In genomic region chr17:27909622-27910500, GRCm38 (mm10) we compare ENCODE assay signal across 8 mouse cellular contexts. TPM values are rescaled to one million over a fixed set of nuclear protein-coding genes. Genes with fewer than 3 reads are reported as not detected.
DNase-seq lines count a peak whose midpoint lies in the region; ATAC-seq and TF ChIP-seq lines count a peak whose summit lies in the region.

TSS of gene Taf11 (minus strand) at chr17:27909844.

- TF ChIP-seq CTCF in C2C12 (IDR thresholded peaks at IDR 0.05; ENCODE audit: control insufficient read depth, insufficient read depth, insufficient read length), result no peak
- TF ChIP-seq CTCF in cortical plate, adult 2 months (IDR thresholded peaks at IDR 0.05; ENCODE audit: extremely low read depth, insufficient read depth, low read length), result no peak

- peak; percentile 56 for ATAC-seq in activated CD4-positive, CD25-positive, alpha-beta regulatory T cell, adult 4 months
- ATAC-seq in inflammation-experienced regulatory T-cells, adult 6 months, result peak; percentile 51
- peak; percentile 50 for ATAC-seq in limb, embryonic 12.5 days (ENCODE audit: insufficient number of reproducible peaks, insufficient read depth, low FRiP score, low TSS enrichment, low read depth)
- peak; percentile 56 for ATAC-seq in midbrain, embryonic 16.5 days

- WGBS in limb, embryonic 12.5 days, result 1% methylated on average over 49 of the region's 53 CpGs
- 1% methylated on average over 53 of the region's 53 CpGs for WGBS in midbrain, embryonic 16.5 days

- H3K9ac ChIP-seq in limb, embryonic 12.5 days (replicated peaks), result peak within 1 kb of the TSS; percentile 87
- H3K9ac ChIP-seq in midbrain, embryonic 16.5 days (ENCODE audit: low read depth, low read length), result peak within 1 kb of the TSS; percentile 88

- peaks cover 2% of the 10 kb centered on the region for H3K4me1 ChIP-seq in cortical plate, adult 2 months (ENCODE audit: control insufficient read depth, insufficient read depth, low read length)
- peaks cover 31% of the 10 kb centered on the region for H3K4me1 ChIP-seq in limb, embryonic 12.5 days (replicated peaks)
- peaks cover 33% of the 10 kb centered on the region for H3K4me1 ChIP-seq in midbrain, embryonic 16.5 days (ENCODE audit: control insufficient read depth, insufficient read depth, low read length)

- H3K79me2 ChIP-seq in C2C12 (ENCODE audit: control insufficient read depth, insufficient read depth), result peaks cover 65% of the 10 kb centered on the region

- TF ChIP-seq POLR2A in cortical plate, adult 2 months (IDR thresholded peaks at IDR 0.05; ENCODE audit: extremely low read depth, insufficient read depth, low read length), result no peak

- peaks cover 8% of the 10 kb centered on the region for H3K36me3 ChIP-seq in C2C12 (ENCODE audit: control insufficient read depth, insufficient read depth)
- peaks cover 14% of the 10 kb centered on the region for H3K36me3 ChIP-seq in limb, embryonic 12.5 days
- peaks cover under 1% of the 10 kb centered on the region; the same call in 1 of the 2 replicates for H3K36me3 ChIP-seq in midbrain, embryonic 16.5 days (ENCODE audit: control insufficient read depth, insufficient read depth, low read length)

- H3K27me3 ChIP-seq in C2C12 (ENCODE audit: control insufficient read depth, insufficient read depth, insufficient read length), result no peaks in the 10 kb centered on the region
- H3K27me3 ChIP-seq in limb, embryonic 12.5 days, result no peaks in the 10 kb centered on the region
- H3K27me3 ChIP-seq in midbrain, embryonic 16.5 days (ENCODE audit: control insufficient read depth, insufficient read depth, low read depth, low read length), result no peaks in the 10 kb centered on the region

- H3K27ac ChIP-seq in cortical plate, adult 2 months (ENCODE audit: insufficient read depth, low read length), result peak within 1 kb of the TSS; percentile 93
- peak within 1 kb of the TSS; percentile 88 for H3K27ac ChIP-seq in limb, embryonic 12.5 days
- peak within 1 kb of the TSS; percentile 90 for H3K27ac ChIP-seq in midbrain, embryonic 16.5 days (ENCODE audit: low read length)

- H3ac ChIP-seq in C2C12 (ENCODE audit: control insufficient read depth, insufficient read length, low read depth), result peak within 1 kb of the TSS; percentile 82

- H3K9me3 ChIP-seq in limb, embryonic 12.5 days, result no peaks in the 10 kb centered on the region
- no peaks in the 10 kb centered on the region for H3K9me3 ChIP-seq in midbrain, embryonic 16.5 days (replicated peaks; ENCODE audit: control insufficient read depth, low read length, poor library complexity, severe bottlenecking)

- no peak for DNase-seq in gastrocnemius, postnatal 25 days
- peak; percentile 77 for DNase-seq in thymus, postnatal 10 days (ENCODE audit: low spot score in 2 of 2)

- H3K79me3 ChIP-seq in C2C12 (ENCODE audit: low read depth), result peaks cover 24% of the 10 kb centered on the region

- H3K4me3 ChIP-seq in C2C12 (ENCODE audit: insufficient read depth, poor library complexity, severe bottlenecking), result peak within 1 kb of the TSS; percentile 65
- H3K4me3 ChIP-seq in cortical plate, adult 2 months (ENCODE audit: insufficient read depth, low read length), result peak within 1 kb of the TSS; percentile 54
- peak within 1 kb of the TSS; percentile 97 for H3K4me3 ChIP-seq in limb, embryonic 12.5 days (replicated peaks)
- H3K4me3 ChIP-seq in midbrain, embryonic 16.5 days (ENCODE audit: low read depth, low read length), result peak within 1 kb of the TSS; percentile 60

- H3K4me2 ChIP-seq in limb, embryonic 12.5 days, result peak within 1 kb of the TSS; percentile 87
- peak within 1 kb of the TSS; percentile 89 for H3K4me2 ChIP-seq in midbrain, embryonic 16.5 days (ENCODE audit: low read length)

TF ChIP-seq in C2C12, 6 proteins besides CTCF, POLR2A, EP300 and RAD21:
- TF ChIP-seq CEBPB (IDR thresholded peaks at IDR 0.05; ENCODE audit: low read depth), result no peak
- TF ChIP-seq MYOG (IDR thresholded peaks at IDR 0.05; ENCODE audit: control insufficient read depth, extremely low read depth, insufficient read length), result no peak
- TF ChIP-seq MAX (IDR thresholded peaks at IDR 0.05), result no peak
- no peak for TF ChIP-seq FOSL1 (IDR thresholded peaks at IDR 0.05; ENCODE audit: insufficient read depth, low read length, poor library complexity, severe bottlenecking)
- TF ChIP-seq USF1 (IDR thresholded peaks at IDR 0.05; ENCODE audit: low read depth), result no peak
- TF ChIP-seq MYOD1 (IDR thresholded peaks at IDR 0.05; ENCODE audit: control insufficient read depth, insufficient read length, low read depth), result no peak

RNA-seq across cellular contexts. Expression of gene Taf11, which starts in this region (rescaled TPM):
- 38.4 TPM for polyA plus RNA-seq in C2C12 (2012; fragmentation: generic; extraction: Trizol)
- polyA plus RNA-seq in activated CD4-positive, CD25-positive, alpha-beta regulatory T cell, adult 4 months (2017; shearing (Covaris generic)), result 10 to 100 TPM; 32.9 to 39.6 TPM
- polyA plus RNA-seq in cortical plate, adult 2 months (2012; rRNA removed), result 45.2 and 63.0 TPM in 2 replicates
- 10 to 100 TPM; 13.5 to 18.2 TPM for total RNA-seq in gastrocnemius, postnatal 25 days (2021)
- 10 to 100 TPM; 39.7 to 54.3 (median 42.1) TPM for polyA plus RNA-seq in inflammation-experienced regulatory T-cells, adult 6 months (2017; shearing (Covaris generic))
- 101 and 115 TPM in 2 replicates for polyA plus RNA-seq in limb, embryonic 12.5 days (2016; fragmentation: Nextera tagmentation; extraction: Ambion mirVana)
- 57.8 and 71.9 TPM in 2 replicates for polyA plus RNA-seq in midbrain, embryonic 16.5 days (2015; fragmentation: Nextera tagmentation; extraction: Ambion mirVana)
